Mouse (Mus musculus) MEL (cell line): ENCODE data around the gene P3h2.

Source experiments
- BHLHE40 ChIP-seq: IDR thresholded peaks from 2 replicates; pipeline ENCODE4 v1.6.1; 2012; ENCODE audit warnings: low read depth, mild to moderate bottlenecking, inconsistent platforms, low read length, improper control_type of control experiment, borderline replicate concordance
- CHD2 ChIP-seq: IDR thresholded peaks from 2 replicates; pipeline ENCODE4 v1.6.1; 2011; ENCODE audit warnings: low read length, improper control_type of control experiment
- CTCF ChIP-seq, 3 experiments: IDR thresholded peaks in 2 of 3; conservative IDR thresholded peaks in 1 of 3; 2 replicates each; pipeline ENCODE4 v1.5.1; 2011 to 2012; ENCODE audit warnings: low read length in 3 of 3, low read depth in 2 of 3, mild to moderate bottlenecking in 2 of 3, improper control_type of control experiment in 1 of 3, inconsistent platforms in 1 of 3, mixed read lengths in 1 of 3, moderate library complexity in 1 of 3; ENCODE audit not compliant: control insufficient read depth in 1 of 3, insufficient read depth in 1 of 3, poor library complexity in 1 of 3, severe bottlenecking in 1 of 3
- E2F4 ChIP-seq: IDR thresholded peaks from 2 replicates; pipeline ENCODE4 v1.6.1; 2011; ENCODE audit warnings: low read depth, low read length, improper control_type of control experiment, borderline replicate concordance
- EP300 ChIP-seq, 2 experiments: IDR thresholded peaks; 2 replicates each; pipeline ENCODE4 v1.6.1; 2011; ENCODE audit warnings: improper control_type of control experiment in 2 of 2, low read length in 2 of 2, low read depth in 1 of 2, mild to moderate bottlenecking in 1 of 2
- ETS1 ChIP-seq: IDR thresholded peaks from 2 replicates; pipeline ENCODE4 v1.6.1; 2012; ENCODE audit warnings: low read depth, mild to moderate bottlenecking, inconsistent platforms, low read length, improper control_type of control experiment, moderate library complexity
- HCFC1 ChIP-seq: IDR thresholded peaks from 2 replicates; pipeline ENCODE4 v1.6.1; 2012; ENCODE audit warnings: low read depth, mild to moderate bottlenecking, inconsistent platforms, low read length, improper control_type of control experiment, moderate library complexity
- MAFK ChIP-seq: IDR thresholded peaks from 2 replicates; pipeline ENCODE4 v1.6.1; 2011; ENCODE audit warnings: low read depth, mild to moderate bottlenecking, low read length, improper control_type of control experiment, borderline replicate concordance
- MAZ ChIP-seq: IDR thresholded peaks from 2 replicates; pipeline ENCODE4 v1.6.1; 2012; ENCODE audit warnings: low read depth, mild to moderate bottlenecking, inconsistent platforms, low read length, improper control_type of control experiment
- POLR2A ChIP-seq, 2 experiments: IDR thresholded peaks; 2 replicates each; pipeline ENCODE4 v1.6.1; 2011 to 2012; ENCODE audit warnings: low read length in 2 of 2, mild to moderate bottlenecking in 2 of 2, control low read depth in 1 of 2, improper control_type of control experiment in 1 of 2, low read depth in 1 of 2, moderate library complexity in 1 of 2; ENCODE audit not compliant: control insufficient read depth in 1 of 2, insufficient read depth in 1 of 2, poor library complexity in 1 of 2
- POLR2AphosphoS5 ChIP-seq: IDR thresholded peaks from 2 replicates; pipeline ENCODE4 v1.6.1; 2012; ENCODE audit warnings: low read depth, borderline replicate concordance, mild to moderate bottlenecking, inconsistent platforms, low read length, moderate library complexity, mixed read lengths
- USF1 ChIP-seq: IDR thresholded peaks from 2 replicates; pipeline ENCODE4 v1.6.1; 2014; ENCODE audit warnings: low read depth, mild to moderate bottlenecking, inconsistent platforms, low read length, improper control_type of control experiment, moderate library complexity
- ZC3H11A ChIP-seq: IDR thresholded peaks from 2 replicates; pipeline ENCODE4 v1.6.1; 2012; ENCODE audit warnings: low read depth, mild to moderate bottlenecking, inconsistent platforms, low read length, improper control_type of control experiment

DNA sequence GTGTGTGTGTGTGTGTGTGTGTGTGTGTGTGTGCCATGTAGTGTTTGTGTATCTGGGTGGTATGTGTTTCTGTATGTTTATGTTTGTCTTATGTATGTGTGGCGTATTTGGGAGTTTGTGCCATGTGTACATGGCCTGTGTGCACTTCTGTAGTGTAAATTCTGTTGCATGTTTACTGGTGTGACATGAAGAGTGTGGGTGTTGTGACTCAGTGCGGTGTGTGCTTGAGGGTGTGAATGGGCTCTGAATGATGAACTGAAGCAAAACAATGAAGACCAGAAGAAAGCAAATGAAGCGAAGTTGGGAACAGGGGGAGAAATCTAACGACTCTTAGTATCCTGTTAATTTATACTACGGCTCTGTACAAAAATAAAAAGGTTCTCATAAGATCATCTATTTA lies 145.7 kb downstream of the P3h2 start:
- no peak for TF ChIP-seq BHLHE40
- no peak for TF ChIP-seq POLR2A (IDR thresholded peaks at IDR 0.05; ENCODE audit: control insufficient read depth in 1 of 2, insufficient read depth in 1 of 2, low read depth in 1 of 2, low read length in 2 of 2, poor library complexity in 1 of 2)
- TF ChIP-seq CTCF (IDR thresholded peaks at IDR 0.05 in 2 of 3, conservative IDR thresholded peaks at IDR 0.05 in 1 of 3; ENCODE audit: control insufficient read depth in 1 of 3, insufficient read depth in 1 of 3, low read depth in 2 of 3, low read length in 3 of 3, poor library complexity in 1 of 3, severe bottlenecking in 1 of 3) = no peak
- TF ChIP-seq CHD2 = no peak
- TF ChIP-seq ETS1 = no peak
- no peak for TF ChIP-seq ZC3H11A
- TF ChIP-seq MAZ = no peak
- no peak for TF ChIP-seq HCFC1
- TF ChIP-seq EP300 (IDR thresholded peaks at IDR 0.05; ENCODE audit: low read depth in 1 of 2, low read length in 2 of 2) = no peak
- no peak for TF ChIP-seq MAFK
- no peak for TF ChIP-seq E2F4
- TF ChIP-seq USF1 = no peak
- TF ChIP-seq POLR2AphosphoS5 = no peak
